Mouse (Mus musculus) neural tube, postnatal 0 days (tissue): Measurements from ENCODE around the gene Bcl9l. TPM values are rescaled to one million over a fixed set of nuclear protein-coding genes. Genes with fewer than 3 reads are reported as not detected.

ENCODE experiments used
- polyA plus RNA-seq: library from polyadenylated mRNA; unstranded; fragments of >200 nt; fragmentation: Nextera tagmentation; extraction: Ambion mirVana; gene quantifications from 2 replicates; pipeline ENCODE4 v1.2.1, GENCODE M21; 2015

Gene Bcl9l
- 9.8 and 9.9 TPM in 2 replicates for polyA plus RNA-seq

DNA sequence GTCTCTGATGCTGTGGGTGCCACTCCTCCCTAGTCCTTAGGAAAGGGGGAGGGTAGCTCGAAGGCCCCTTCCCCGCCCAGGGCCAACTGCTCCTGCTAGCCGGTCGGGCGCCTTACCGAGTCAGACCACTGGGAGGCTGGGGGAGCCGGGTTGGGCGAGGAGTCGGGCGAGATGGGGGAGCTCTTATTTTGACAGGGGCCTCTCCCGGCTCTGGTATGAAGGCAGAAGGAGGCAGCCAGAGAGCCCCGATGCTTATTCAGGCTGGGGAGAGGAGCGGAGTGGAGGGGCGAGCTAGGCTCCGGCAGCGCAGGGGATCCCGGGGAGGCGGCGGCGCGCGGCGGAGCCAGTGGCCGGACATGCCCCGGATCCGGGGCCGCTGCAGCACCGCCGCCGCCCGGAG, at the start of gene Bcl9l:
Bcl9l (plus strand) TSS at position 274 of the 400 bp plus-strand sequence.

DNA sequence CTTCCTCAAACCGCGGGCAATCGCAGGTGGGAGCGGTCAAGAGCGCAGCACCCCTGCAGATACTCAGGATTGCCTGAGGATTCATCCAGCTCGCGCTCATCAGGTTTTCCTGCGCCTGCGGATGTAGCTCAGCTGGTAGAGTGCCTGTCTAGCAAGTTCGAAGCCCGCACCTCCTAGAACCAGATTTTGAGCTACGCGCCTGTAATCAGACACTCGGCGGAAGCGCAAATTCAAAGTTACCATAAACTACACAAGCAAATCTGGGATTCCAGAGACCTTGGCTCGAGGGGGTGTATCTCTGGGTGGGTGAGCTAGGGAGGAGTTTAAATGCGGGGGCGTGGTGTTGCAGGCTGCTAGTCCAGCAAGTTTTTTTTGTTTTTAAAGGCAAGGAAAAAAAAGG, 41.7 kb upstream of the Bcl9l start, which contains the start of gene Foxr1:
Foxr1 (minus strand) TSS at position 176 of the 400 bp plus-strand sequence.

DNA sequence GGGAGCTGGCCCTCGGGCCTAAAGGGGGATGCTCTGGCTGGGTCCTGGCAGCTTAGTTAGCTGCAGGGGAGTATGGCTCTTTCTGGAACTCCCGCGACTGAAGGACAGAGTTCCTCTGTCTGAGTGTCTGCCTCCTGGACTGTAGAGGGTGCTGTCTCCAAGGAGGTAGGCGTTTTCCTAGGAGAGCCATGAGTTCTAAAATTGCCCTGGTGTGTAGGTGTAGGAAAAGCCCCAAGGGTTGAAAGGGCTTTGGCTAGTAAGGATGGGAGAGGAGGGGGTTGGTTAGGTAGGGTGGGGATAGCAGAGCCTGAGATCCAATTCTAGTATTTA, 27.8 kb upstream of the Bcl9l start, which contains the start of gene Upk2:
Upk2 (minus strand) TSS at position 86 of the 330 bp plus-strand sequence.

Other genes with a start within 250 kb of the Bcl9l start
- 11.6 and 14.1 TPM in 2 replicates for gene Cbl, start 248.8 kb upstream of the Bcl9l start, polyA plus RNA-seq
- 2.4 and 3.0 TPM in 2 replicates for gene Ccdc153, start 242.1 kb upstream of the Bcl9l start, polyA plus RNA-seq
- 0.19 and 0.31 TPM in 2 replicates for gene Pdzd3, start 231.4 kb upstream of the Bcl9l start, polyA plus RNA-seq
- 5.8 and 6.6 TPM in 2 replicates for gene Nlrx1, start 214.2 kb upstream of the Bcl9l start, polyA plus RNA-seq
- gene Abcg4, start 194.2 kb upstream of the Bcl9l start, polyA plus RNA-seq: 26.9 and 28.9 TPM in 2 replicates
- gene Hinfp, start 177.2 kb upstream of the Bcl9l start, polyA plus RNA-seq: 12.9 and 14.0 TPM in 2 replicates
- gene C2cd2l, start 162.5 kb upstream of the Bcl9l start, polyA plus RNA-seq: 21.9 and 24.4 TPM in 2 replicates
- gene Dpagt1, start 156.8 kb upstream of the Bcl9l start, polyA plus RNA-seq: 28.9 and 31.0 TPM in 2 replicates
- gene H2afx, start 148.1 kb upstream of the Bcl9l start, polyA plus RNA-seq: 103 and 104 TPM in 2 replicates
- gene Hmbs, start 138.6 kb upstream of the Bcl9l start, polyA plus RNA-seq: 53.4 and 54.7 TPM in 2 replicates
- 32.3 and 36.0 TPM in 2 replicates for gene Vps11, start 121.2 kb upstream of the Bcl9l start, polyA plus RNA-seq
- 17.0 and 18.1 TPM in 2 replicates for gene Hyou1, start 103.3 kb upstream of the Bcl9l start, polyA plus RNA-seq
- 50.7 and 59.3 TPM in 2 replicates for gene Slc37a4, start 86.0 kb upstream of the Bcl9l start, polyA plus RNA-seq
- gene Rps25, start 75.7 kb upstream of the Bcl9l start, polyA plus RNA-seq: 1,331 and 1,463 TPM in 2 replicates
- 264 and 298 TPM in 2 replicates for gene Trappc4, start 75.2 kb upstream of the Bcl9l start, polyA plus RNA-seq
- 25.8 and 30.9 TPM in 2 replicates for gene Ccdc84, start 64.3 kb upstream of the Bcl9l start, polyA plus RNA-seq
- gene Foxr1, start 41.7 kb upstream of the Bcl9l start, polyA plus RNA-seq: not detected in 2 replicates
- not detected in 2 replicates for gene Upk2, start 27.8 kb upstream of the Bcl9l start, polyA plus RNA-seq
- gene Cxcr5, start 79.1 kb downstream of the Bcl9l start, polyA plus RNA-seq: not detected in 2 replicates
- gene Ddx6, start 122.1 kb downstream of the Bcl9l start, polyA plus RNA-seq: 21.4 and 21.7 TPM in 2 replicates
- gene Treh, start 190.4 kb downstream of the Bcl9l start, polyA plus RNA-seq: not detected in 2 replicates